Mouse (Mus musculus): ENCODE data around the gene Sfxn4. TPM values are rescaled to one million over a fixed set of nuclear protein-coding genes. Genes with fewer than 3 reads are reported as not detected.
"Not testable (repeated sequence)": the region's sequence is repeated elsewhere in the genome, so short reads cannot be mapped to it uniquely, and the experiment has no call there.

The Sfxn4 gene
- total RNA-seq, 1 experiment from 2014 or later, result 0.86 TPM

GRCm38 (mm10) chr19:60866169-60866568, 4.9 kb upstream of the Sfxn4 start:
- not testable (repeated sequence) for ATAC-seq (replicated peaks; ENCODE audit: insufficient number of reproducible peaks, low FRiP score, low TSS enrichment, poor library complexity, severe bottlenecking)

GRCm38 (mm10) chr19:60845731-60846130, 15.5 kb downstream of the Sfxn4 start:
- no peak for ATAC-seq (replicated peaks; ENCODE audit: insufficient number of reproducible peaks, low FRiP score, low TSS enrichment, poor library complexity, severe bottlenecking)

- no peak for ATAC-seq (replicated peaks; ENCODE audit: insufficient number of reproducible peaks, low FRiP score, low TSS enrichment, poor library complexity, severe bottlenecking)
Observed at GRCm38 (mm10) chr19:60843324-60843723, 18.0 kb downstream of the Sfxn4 start.

GRCm38 (mm10) chr19:60837747-60838146, 23.5 kb downstream of the Sfxn4 start:
- ATAC-seq (replicated peaks; ENCODE audit: insufficient number of reproducible peaks, low FRiP score, low TSS enrichment, poor library complexity, severe bottlenecking), result peak; percentile 85

- peak; percentile 98 for ATAC-seq (replicated peaks; ENCODE audit: insufficient number of reproducible peaks, low FRiP score, low TSS enrichment, poor library complexity, severe bottlenecking)
Observed at GRCm38 (mm10) chr19:60818677-60819076, 42.6 kb downstream of the Sfxn4 start.

GRCm38 (mm10) chr19:60813133-60813532, 48.1 kb downstream of the Sfxn4 start:
- no peak for ATAC-seq (replicated peaks; ENCODE audit: insufficient number of reproducible peaks, low FRiP score, low TSS enrichment, poor library complexity, severe bottlenecking)

- no peak for ATAC-seq (replicated peaks; ENCODE audit: insufficient number of reproducible peaks, low FRiP score, low TSS enrichment, poor library complexity, severe bottlenecking)
Observed at GRCm38 (mm10) chr19:60812036-60812389, 49.3 kb downstream of the Sfxn4 start.

- ATAC-seq (replicated peaks; ENCODE audit: insufficient number of reproducible peaks, low FRiP score, low TSS enrichment, poor library complexity, severe bottlenecking), result peak; percentile 100
Observed at GRCm38 (mm10) chr19:60811098-60812035, 49.9 kb downstream of the Sfxn4 start, which contains the start of gene Fam45a. Gene Fam45a (plus strand): TSS chr19:60811585.

GRCm38 (mm10) chr19:60809927-60810326, 51.4 kb downstream of the Sfxn4 start:
- no peak for ATAC-seq (replicated peaks; ENCODE audit: insufficient number of reproducible peaks, low FRiP score, low TSS enrichment, poor library complexity, severe bottlenecking)

- no peak; the same call in 1 of the 2 replicates for ATAC-seq (replicated peaks; ENCODE audit: insufficient number of reproducible peaks, low FRiP score, low TSS enrichment, poor library complexity, severe bottlenecking)
Observed at GRCm38 (mm10) chr19:60804903-60805302, 56.4 kb downstream of the Sfxn4 start.

GRCm38 (mm10) chr19:60799867-60800569, 61.3 kb downstream of the Sfxn4 start:
- peak; percentile 67 for ATAC-seq (replicated peaks; ENCODE audit: insufficient number of reproducible peaks, low FRiP score, low TSS enrichment, poor library complexity, severe bottlenecking)

- no peak for ATAC-seq (replicated peaks; ENCODE audit: insufficient number of reproducible peaks, low FRiP score, low TSS enrichment, poor library complexity, severe bottlenecking)
Observed at GRCm38 (mm10) chr19:60797415-60797814, 63.9 kb downstream of the Sfxn4 start.

- peak; percentile 49; the same call in 1 of the 2 replicates for ATAC-seq (replicated peaks; ENCODE audit: insufficient number of reproducible peaks, low FRiP score, low TSS enrichment, poor library complexity, severe bottlenecking)
Observed at GRCm38 (mm10) chr19:60795244-60795643, 66.0 kb downstream of the Sfxn4 start.

GRCm38 (mm10) chr19:60793170-60793707, 68.0 kb downstream of the Sfxn4 start:
- no peak for ATAC-seq (replicated peaks; ENCODE audit: insufficient number of reproducible peaks, low FRiP score, low TSS enrichment, poor library complexity, severe bottlenecking)

- ATAC-seq (replicated peaks; ENCODE audit: insufficient number of reproducible peaks, low FRiP score, low TSS enrichment, poor library complexity, severe bottlenecking), result no peak
Observed at GRCm38 (mm10) chr19:60791164-60791563, 70.1 kb downstream of the Sfxn4 start.

- peak; percentile 77 for ATAC-seq (replicated peaks; ENCODE audit: insufficient number of reproducible peaks, low FRiP score, low TSS enrichment, poor library complexity, severe bottlenecking)
Observed at GRCm38 (mm10) chr19:60790551-60791161, 70.6 kb downstream of the Sfxn4 start, which contains the start of gene Eif3a. Gene Eif3a (minus strand): TSS chr19:60790658.

GRCm38 (mm10) chr19:60789919-60790506, 71.3 kb downstream of the Sfxn4 start:
- peak; percentile 22; the same call in 1 of the 2 replicates for ATAC-seq (replicated peaks; ENCODE audit: insufficient number of reproducible peaks, low FRiP score, low TSS enrichment, poor library complexity, severe bottlenecking)

GRCm38 (mm10) chr19:60789452-60789851, 71.8 kb downstream of the Sfxn4 start:
- ATAC-seq (replicated peaks; ENCODE audit: insufficient number of reproducible peaks, low FRiP score, low TSS enrichment, poor library complexity, severe bottlenecking), result no peak

Measured in monocyte, adult 5-6 weeks (primary cell).